Mouse (Mus musculus): ENCODE data around the gene H2-K1. TPM values are rescaled to one million over a fixed set of nuclear protein-coding genes. Genes with fewer than 3 reads are reported as not detected.

The H2-K1 gene
- total RNA-seq (2021): 10 to 100 TPM; 15.8 to 19.7 TPM

GRCm38 (mm10) chr17:34000150-34000537, at the start of gene H2-K1:
Gene H2-K1 (minus strand): TSS chr17:34000347.
- peak in 1 of 2 experiments; percentile 53 for DNase-seq (ENCODE audit: extremely low spot score in 1 of 2, low spot score in 1 of 2)

DNA sequence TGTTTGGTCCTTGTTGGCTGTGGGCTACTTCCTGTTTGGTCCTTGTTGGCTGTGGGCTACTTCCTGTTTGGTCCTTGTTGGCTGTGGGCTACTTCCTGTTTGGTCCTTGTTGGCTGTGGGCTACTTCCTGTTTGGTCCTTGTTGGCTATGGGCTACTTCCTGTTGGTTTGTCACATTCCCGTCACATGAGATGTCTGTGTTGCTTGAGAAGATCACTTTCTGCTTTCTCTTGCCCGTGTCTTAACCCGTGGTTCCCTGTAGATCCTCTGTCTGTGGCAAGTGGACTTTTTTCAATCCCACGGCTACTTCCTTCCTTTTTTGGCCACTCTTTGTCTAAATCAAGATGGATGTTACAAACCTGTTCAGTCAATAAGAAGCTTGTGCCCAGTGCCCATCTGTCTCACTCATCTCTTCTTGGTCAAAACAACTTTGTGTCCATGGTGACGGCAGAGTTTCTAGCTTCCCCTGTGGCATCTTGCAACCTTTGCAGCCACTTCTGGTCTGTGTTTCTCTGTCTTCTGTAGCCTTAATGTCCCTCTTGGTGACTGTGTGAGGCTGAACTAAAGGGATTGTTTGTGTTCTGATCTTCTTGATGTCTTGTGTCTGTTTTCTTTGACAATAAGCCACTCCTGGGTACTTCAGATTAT, 47.4 kb upstream of the H2-K1 start:
- DNase-seq (ENCODE audit: extremely low spot score in 1 of 2, low spot score in 1 of 2): no peak

DNA sequence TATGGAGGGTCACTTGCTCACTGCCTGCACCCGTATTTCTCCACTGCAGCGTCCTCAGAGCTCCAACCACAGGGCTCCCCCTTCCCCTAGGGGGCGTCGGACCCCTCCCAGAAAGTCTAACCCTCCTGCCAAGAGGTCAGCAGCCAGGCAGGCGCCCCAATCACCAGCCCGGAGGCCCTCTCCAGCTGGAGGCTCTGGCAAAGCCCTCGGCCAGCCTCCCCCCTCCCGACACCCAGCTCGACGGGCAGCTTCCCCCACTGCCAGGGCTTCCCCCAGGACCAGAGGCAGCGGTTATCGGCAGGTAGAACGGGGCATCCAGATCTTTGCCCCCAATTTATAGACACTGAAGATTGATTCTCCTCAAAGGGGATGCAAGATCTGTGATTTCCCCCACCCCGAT, 45.8 kb upstream of the H2-K1 start:
- DNase-seq (ENCODE audit: extremely low spot score in 1 of 2, low spot score in 1 of 2): no peak

GRCm38 (mm10) chr17:34039562-34040450, 39.7 kb upstream of the H2-K1 start:
- no peak for DNase-seq (ENCODE audit: extremely low spot score in 1 of 2, low spot score in 1 of 2)

- DNase-seq (ENCODE audit: extremely low spot score in 1 of 2, low spot score in 1 of 2): no peak
Measured at GRCm38 (mm10) chr17:34038878-34039561, 38.9 kb upstream of the H2-K1 start, which contains the start of gene Col11a2. Gene Col11a2 (plus strand): TSS chr17:34039437.

DNA sequence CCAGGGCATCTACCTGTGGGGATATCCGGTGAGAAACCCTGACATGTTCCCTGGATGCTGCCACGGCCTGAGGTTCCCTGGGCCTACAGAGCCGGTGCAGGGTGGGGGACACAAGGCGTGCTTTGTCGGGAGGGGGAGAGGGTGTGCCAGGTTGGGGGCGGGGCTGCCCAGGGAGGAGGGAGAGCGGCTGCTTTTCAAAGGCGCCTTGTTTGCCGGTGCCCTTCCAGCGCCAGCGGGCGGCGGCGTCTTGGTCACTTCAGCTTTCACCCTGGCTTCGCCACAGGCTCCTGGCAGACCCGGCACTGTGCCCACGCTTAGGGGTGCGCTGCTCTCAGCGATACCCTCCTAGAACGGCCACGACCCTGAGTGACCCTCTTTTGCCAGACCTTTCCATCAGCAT, 38.3 kb upstream of the H2-K1 start:
- DNase-seq (ENCODE audit: extremely low spot score in 1 of 2, low spot score in 1 of 2): peak in 1 of 2 experiments; percentile 61

GRCm38 (mm10) chr17:34037241-34037640, 37.1 kb upstream of the H2-K1 start:
- DNase-seq (ENCODE audit: extremely low spot score in 1 of 2, low spot score in 1 of 2): no peak

DNA sequence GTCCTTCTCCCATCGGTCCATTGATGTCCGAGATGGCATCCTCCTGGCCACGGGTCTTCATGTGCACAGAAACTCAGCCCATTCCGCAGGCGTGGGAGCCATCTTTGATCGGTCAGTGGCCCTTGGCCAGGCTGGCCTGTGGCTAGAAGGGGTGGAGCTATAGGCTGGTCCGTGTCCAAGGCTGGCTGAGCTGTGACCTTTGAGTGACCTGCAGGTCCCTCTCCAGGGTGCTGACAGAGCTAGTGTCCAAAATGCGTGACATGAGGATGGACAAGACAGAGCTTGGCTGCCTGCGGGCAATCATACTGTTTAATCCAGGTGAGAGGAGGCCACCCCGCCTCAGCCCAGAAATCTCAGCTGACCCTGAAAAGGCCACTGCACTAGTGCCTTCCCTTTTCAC, 36.5 kb upstream of the H2-K1 start:
- DNase-seq (ENCODE audit: extremely low spot score in 1 of 2, low spot score in 1 of 2): no peak

GRCm38 (mm10) chr17:34035517-34035916, 35.4 kb upstream of the H2-K1 start:
- DNase-seq (ENCODE audit: extremely low spot score in 1 of 2, low spot score in 1 of 2): no peak

DNA sequence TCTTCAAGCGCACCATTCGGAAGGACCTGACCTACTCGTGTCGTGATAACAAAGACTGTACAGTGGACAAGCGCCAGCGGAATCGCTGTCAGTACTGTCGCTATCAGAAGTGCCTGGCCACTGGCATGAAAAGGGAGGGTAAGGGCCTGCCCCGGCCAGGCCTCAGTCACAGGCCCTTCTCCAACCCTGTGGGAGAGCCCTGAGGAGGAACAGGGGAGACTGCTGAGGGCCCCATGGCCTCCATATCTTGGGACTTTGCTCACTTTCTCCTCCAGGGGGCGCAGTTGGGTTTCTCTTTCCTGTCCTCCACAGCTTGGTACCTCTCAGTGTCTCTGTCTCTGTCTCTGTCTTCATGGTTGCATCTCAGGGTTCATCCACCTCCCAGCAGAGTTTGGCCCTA, 33.9 kb upstream of the H2-K1 start:
- DNase-seq (ENCODE audit: extremely low spot score in 1 of 2, low spot score in 1 of 2): peak in 1 of 2 experiments; percentile 79

DNA sequence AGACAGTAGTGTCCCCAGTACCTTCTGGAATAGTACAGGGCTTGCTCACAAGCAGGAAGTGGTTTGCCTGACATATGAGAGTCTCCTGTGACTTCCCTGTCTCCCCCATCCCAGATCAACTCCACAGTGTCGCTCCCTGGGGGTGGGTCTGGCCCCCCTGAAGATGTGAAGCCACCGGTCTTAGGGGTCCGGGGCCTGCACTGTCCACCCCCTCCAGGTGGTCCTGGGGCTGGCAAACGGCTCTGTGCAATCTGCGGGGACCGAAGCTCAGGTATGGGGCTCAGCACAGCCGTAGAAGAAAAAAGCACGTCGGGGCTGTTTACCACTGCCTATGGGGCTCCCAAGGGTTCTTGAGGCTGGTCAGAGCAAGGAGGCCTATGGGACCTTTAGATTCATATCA, 33.3 kb upstream of the H2-K1 start:
- no peak for DNase-seq (ENCODE audit: extremely low spot score in 1 of 2, low spot score in 1 of 2)

GRCm38 (mm10) chr17:34032806-34033205, 32.7 kb upstream of the H2-K1 start:
- DNase-seq (ENCODE audit: extremely low spot score in 1 of 2, low spot score in 1 of 2): no peak

GRCm38 (mm10) chr17:34032174-34032632, 32.1 kb upstream of the H2-K1 start:
- DNase-seq (ENCODE audit: extremely low spot score in 1 of 2, low spot score in 1 of 2): no peak

GRCm38 (mm10) chr17:34031465-34032173, 31.5 kb upstream of the H2-K1 start, which contains the start of the genes Slc39a7 and Rxrb:
Gene Slc39a7 (minus strand): TSS chr17:34031682.
Gene Rxrb (plus strand): TSS chr17:34031812.
- DNase-seq (ENCODE audit: extremely low spot score in 1 of 2, low spot score in 1 of 2): peak; percentile 97 to 98

DNA sequence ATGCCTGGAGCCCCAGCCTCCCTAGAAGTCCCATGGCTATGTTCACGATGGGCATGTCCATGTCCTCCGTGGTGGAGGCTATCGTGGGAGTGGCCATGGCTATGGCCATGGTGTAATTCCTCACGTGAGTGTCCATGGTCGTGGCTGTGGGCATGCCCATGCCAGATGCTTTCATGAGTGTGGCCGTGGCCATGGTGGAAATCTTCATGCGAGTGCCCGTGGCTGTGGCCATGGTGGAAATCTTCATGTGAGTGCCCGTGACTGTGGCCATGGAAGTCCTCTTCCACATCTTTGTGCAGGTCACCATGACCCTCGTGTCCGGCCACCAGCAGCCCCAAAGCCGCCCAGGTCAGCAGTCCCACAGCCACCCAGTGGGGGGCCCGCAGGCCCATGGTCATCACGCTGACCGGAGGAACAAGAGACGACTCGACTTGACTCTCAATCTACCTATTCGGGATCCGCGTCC, 30.7 kb upstream of the H2-K1 start:
- DNase-seq (ENCODE audit: extremely low spot score in 1 of 2, low spot score in 1 of 2): no peak

DNA sequence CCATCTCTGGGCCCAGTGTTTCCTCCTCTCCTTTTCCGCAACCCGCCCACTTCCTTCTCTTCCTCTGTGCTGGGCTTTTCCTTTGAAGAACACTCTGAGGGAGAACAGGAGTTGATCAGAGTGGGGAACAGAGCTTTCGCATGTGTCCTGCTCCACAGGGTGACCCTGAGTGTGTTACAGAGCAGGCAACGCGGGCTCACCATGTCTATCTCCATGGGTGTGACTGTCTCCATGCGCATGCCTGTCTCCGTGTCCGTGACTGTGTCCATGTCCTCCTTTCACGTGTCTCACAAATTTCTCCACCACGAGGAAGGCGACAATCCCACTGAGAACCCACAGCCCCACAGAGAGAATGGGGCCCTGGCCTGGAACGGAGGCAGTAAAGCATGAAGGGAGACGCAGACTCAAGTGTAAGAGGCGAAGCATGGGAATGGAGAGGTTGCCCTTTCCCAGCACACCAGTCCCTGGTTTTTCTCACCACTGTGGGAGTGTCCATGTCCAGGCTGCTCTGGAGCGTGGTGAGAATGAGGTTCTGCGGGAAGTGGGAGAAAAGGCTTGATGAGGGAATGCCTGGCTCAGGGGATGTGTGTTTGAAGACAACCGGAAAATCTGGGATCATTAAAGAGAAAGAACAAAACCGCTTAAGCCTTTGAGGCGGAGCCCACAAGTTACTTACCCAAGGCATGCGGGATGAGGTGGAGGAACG, 29.9 kb upstream of the H2-K1 start:
- no peak for DNase-seq (ENCODE audit: extremely low spot score in 1 of 2, low spot score in 1 of 2)

- DNase-seq (ENCODE audit: extremely low spot score in 1 of 2, low spot score in 1 of 2): no peak
Measured at GRCm38 (mm10) chr17:34029150-34029889, 29.2 kb upstream of the H2-K1 start.

DNA sequence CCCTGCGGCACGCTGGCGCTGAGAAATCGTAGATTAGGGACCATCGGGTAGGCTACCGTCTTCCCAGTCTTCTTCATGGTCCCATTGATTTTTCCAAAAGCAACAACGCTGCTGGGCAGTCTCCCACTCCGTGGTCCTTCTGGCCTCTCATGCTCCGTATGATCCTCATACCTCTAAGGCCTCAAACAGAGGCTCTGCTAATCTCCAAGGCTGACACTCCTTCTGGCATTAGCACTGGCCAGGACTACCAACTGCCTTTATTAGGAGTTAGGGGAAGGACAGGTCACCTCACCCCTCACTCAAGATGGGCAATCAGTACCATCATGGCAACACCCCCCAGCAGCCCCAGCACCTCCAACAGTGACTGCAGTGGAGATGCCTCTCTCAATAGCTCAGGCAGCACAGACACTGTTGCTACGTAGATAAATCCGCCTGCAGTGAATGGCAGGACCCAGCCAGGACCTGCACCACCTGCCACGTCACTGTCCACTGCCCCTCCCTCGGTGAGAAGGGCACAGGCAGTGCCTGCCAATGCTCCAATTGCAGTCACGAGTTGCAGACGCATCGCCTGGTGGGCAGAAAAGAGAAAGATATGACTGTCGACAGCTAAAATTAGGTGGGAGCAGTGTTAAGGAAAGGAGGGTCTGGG, 28.5 kb upstream of the H2-K1 start:
- no peak for DNase-seq (ENCODE audit: extremely low spot score in 1 of 2, low spot score in 1 of 2)

Data from layer of hippocampus, postnatal 25 days (tissue).